Mouse (Mus musculus) forebrain, postnatal 0 days (tissue): ENCODE data around the gene Cpne9. TPM values are rescaled to one million over a fixed set of nuclear protein-coding genes. Genes with fewer than 3 reads are reported as not detected.

Experiments
- ATAC-seq: fragments of 200-750 bp; cut with Nextera tagmentation; 2 replicates; pipeline ENCODE4 v1.8.0; 2017; ENCODE audit warnings: mild to moderate bottlenecking, moderate library complexity
- DNase-seq: peaks from one replicate; pipeline ENCODE4 v3.0.0-alpha.2; 2015
- H3K27ac ChIP-seq: fragments of 300-500 bp; sonication (generic); 2 replicates; pipeline ENCODE4 v1.5.1; 2014; ENCODE audit warnings: low read depth, mild to moderate bottlenecking, antibody characterized with exemption, low read length, moderate library complexity, mixed read lengths
- H3K27me3 ChIP-seq: fragments of 300-500 bp; sonication (generic); 2 replicates; pipeline ENCODE4 v1.6.1; 2014; ENCODE audit warnings: mild to moderate bottlenecking, low read length, mixed read lengths; ENCODE audit not compliant: insufficient read depth
- H3K36me3 ChIP-seq: fragments of 300-500 bp; sonication (generic); 2 replicates; pipeline ENCODE4 v1.6.1; 2014; ENCODE audit warnings: mild to moderate bottlenecking, moderate library complexity; ENCODE audit not compliant: insufficient read depth
- H3K4me1 ChIP-seq: fragments of 300-500 bp; sonication (generic); 2 replicates; pipeline ENCODE4 v1.6.1; 2014; ENCODE audit warnings: antibody characterized with exemption; ENCODE audit not compliant: insufficient read depth
- H3K4me2 ChIP-seq: fragments of 300-500 bp; sonication (generic); 2 replicates; pipeline ENCODE4 v1.6.1; 2014; ENCODE audit warnings: low read depth, mild to moderate bottlenecking, moderate library complexity
- H3K4me3 ChIP-seq: fragments of 300-500 bp; sonication (generic); 2 replicates; pipeline ENCODE4 v1.5.1; 2014; ENCODE audit warnings: low read depth, low read length, mixed read lengths
- H3K9ac ChIP-seq: fragments of 300-500 bp; sonication (generic); 2 replicates; pipeline ENCODE4 v1.6.1; 2014; ENCODE audit warnings: mild to moderate bottlenecking
- H3K9me3 ChIP-seq: fragments of 300-500 bp; sonication (generic); 2 replicates; pipeline ENCODE4 v1.6.1; 2016; ENCODE audit warnings: low read length
- CTCF ChIP-seq: sonication (generic); IDR thresholded peaks from 2 replicates; pipeline ENCODE4 v1.5.1; 2016; ENCODE audit warnings: antibody characterized with exemption, control low read depth, low read depth
- WGBS: fragments of 180-500 bp; shearing (Covaris S2); extraction: QIAGEN DNeasy Blood & Tissue Kit; methylation state at CpG from one replicate; pipeline ENCODE4 v1.1.7; 2014; 5-methylcytosine and 5-hydroxymethylcytosine counted together
- polyA plus RNA-seq: library from polyadenylated mRNA; unstranded; fragments of >200 nt; fragmentation: Nextera tagmentation; extraction: Ambion mirVana; gene quantifications from 2 replicates; pipeline ENCODE4 v1.2.1, GENCODE M21; 2015
- total RNA-seq: library from RNA; depleted of rRNA; stranded (reverse); fragments of >200 nt; gene quantifications from 2 replicates; pipeline ENCODE4 v1.2.3, GENCODE M21; 2014; rRNA removed

Cpne9 gene
- total and polyA plus RNA-seq, 2 experiments from 2014 or later = 4.0 to 4.1 TPM

DNA sequence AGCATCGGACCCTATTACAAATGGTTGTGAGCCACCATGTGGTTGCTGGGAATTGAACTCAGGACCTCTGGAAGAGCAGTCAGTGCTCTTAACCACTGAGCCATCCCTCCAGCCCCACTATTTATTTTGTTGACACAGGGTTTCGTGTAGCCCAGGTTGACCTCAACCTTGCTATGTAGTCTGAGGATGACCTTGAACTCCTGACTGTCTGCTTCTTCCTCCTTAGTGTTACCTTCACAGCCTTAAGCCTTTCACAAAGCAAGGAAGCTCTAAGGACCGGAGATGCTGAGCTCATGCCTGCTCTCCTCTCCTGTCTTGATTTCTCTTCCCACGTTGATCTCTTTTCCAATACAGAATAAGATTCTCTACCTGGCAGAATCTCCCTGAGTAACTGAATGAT is 64.8 kb downstream of the Cpne9 start:
- Histone ChIP-seq H3K27me3 (no peaks in the 10 kb centered on the region), H3K27ac (no peak overlapping the region), H3K9ac (no peak overlapping the region), H3K4me1 (peaks cover 19% of the 10 kb centered on the region; the same call in 1 of the 2 replicates), H3K4me3 (no peak overlapping the region), H3K4me2 (no peak overlapping the region), H3K36me3 (no peaks in the 10 kb centered on the region), H3K9me3 (no peaks in the 10 kb centered on the region)
- DNase-seq (no peak), ATAC-seq (no peak)
- TF ChIP-seq CTCF = no peak
- 81% methylated on average over 4 of the region's 4 CpGs for WGBS

DNA sequence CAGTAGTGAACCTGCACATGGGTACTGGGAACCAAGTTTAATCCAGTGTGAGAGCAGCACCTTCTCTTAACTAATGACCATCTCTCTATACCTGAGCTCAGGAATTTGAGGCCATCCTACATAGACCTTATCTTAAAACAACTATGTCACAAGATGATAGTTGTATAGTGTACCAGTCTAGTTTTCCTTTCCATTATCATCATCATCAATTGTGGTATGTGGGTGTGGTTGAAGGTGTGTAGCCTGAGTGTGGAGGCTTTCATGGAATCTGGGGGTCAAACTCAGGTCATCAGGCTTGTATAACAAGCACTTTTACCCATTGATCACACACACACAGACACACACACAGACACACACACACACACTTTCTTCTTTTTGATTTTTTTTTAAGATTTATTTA is 68.4 kb downstream of the Cpne9 start:
- Histone ChIP-seq H3K36me3 (no peaks in the 10 kb centered on the region), H3K9ac (no peak overlapping the region), H3K4me3 (no peak overlapping the region), H3K9me3 (no peaks in the 10 kb centered on the region), H3K27ac (no peak overlapping the region), H3K4me2 (no peak overlapping the region), H3K4me1 (no peaks in the 10 kb centered on the region), H3K27me3 (no peaks in the 10 kb centered on the region)
- TF ChIP-seq CTCF = no peak
- ATAC-seq (no peak), DNase-seq (no peak)

DNA sequence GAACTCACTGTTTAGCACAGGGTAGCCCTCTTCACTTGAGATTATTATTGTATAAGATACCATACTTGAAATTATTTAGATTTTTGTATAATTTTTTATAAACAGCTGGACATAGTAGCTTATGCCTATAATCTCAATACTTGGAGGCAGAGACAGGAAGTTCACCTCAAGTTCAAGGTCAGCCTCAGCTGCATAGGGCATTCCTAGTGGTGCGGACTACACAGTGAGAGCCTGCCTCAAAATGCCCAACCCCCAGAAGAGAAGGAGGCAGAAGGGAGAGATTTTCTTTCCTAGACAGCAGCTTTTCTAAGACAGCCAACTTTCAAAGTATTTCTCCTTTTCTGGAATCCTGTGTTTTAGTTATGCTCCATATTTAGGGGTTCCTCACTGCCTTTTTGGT is 69.1 kb downstream of the Cpne9 start:
- no peaks in the 10 kb centered on the region for H3K27me3 ChIP-seq
- 92% methylated on average over 1 of the region's 1 CpGs for WGBS
- H3K9me3 ChIP-seq = no peaks in the 10 kb centered on the region
- H3K27ac ChIP-seq = no peak overlapping the region
- H3K4me2 ChIP-seq = no peak overlapping the region
- ATAC-seq = no peak
- no peak overlapping the region for H3K9ac ChIP-seq
- H3K4me1 ChIP-seq = no peaks in the 10 kb centered on the region
- no peak for DNase-seq
- no peak overlapping the region for H3K4me3 ChIP-seq
- no peaks in the 10 kb centered on the region for H3K36me3 ChIP-seq
- TF ChIP-seq CTCF = no peak

DNA sequence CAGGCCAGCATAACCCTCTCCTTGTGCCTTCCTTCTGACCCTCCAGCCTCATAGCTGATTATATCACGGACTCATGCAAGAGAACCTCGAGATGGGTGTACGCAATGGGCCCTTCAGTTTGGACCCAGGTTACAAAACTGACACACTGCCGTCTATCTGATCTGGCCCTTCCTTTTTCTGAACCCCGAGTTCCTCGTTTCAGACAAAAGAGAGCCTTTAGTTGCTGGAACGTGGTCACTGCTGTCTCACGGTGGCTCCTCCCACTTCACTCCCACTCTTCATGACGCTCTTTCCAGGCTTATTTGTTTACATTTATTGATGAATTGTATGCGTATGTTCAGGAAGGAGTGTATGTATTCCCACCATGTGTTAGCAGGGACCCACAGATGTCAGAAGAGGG is 69.5 kb downstream of the Cpne9 start:
- H3K4me2 ChIP-seq = no peak overlapping the region
- no peaks in the 10 kb centered on the region for H3K36me3 ChIP-seq
- DNase-seq (no peak), ATAC-seq (no peak)
- no peak overlapping the region for H3K4me3 ChIP-seq
- no peaks in the 10 kb centered on the region for H3K27me3 ChIP-seq
- H3K4me1 ChIP-seq = no peaks in the 10 kb centered on the region
- TF ChIP-seq CTCF = no peak
- H3K27ac ChIP-seq = no peak overlapping the region
- no peak overlapping the region for H3K9ac ChIP-seq
- H3K9me3 ChIP-seq = no peaks in the 10 kb centered on the region
- WGBS = 65% methylated on average over 10 of the region's 10 CpGs

DNA sequence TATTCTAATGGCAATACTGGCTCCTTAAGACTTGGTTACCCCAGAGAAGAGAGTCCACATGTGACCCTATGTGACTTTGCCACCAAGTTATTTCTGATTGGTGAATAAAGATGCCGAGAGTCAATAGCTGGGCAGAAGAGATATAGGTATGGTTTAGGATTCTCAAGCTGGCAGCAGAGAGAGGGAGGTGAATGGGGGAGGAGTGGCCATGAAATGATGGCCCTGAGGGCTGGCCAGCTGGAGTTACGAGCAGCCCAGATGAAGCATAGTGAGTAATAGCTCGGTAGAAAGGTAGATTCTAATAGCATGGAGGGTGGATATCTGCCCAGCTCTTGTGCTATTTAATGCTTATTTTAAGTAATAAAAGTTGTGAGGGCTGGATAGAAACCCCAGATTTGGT is 70.7 kb downstream of the Cpne9 start:
- no peak for ATAC-seq
- no peaks in the 10 kb centered on the region for H3K27me3 ChIP-seq
- no peaks in the 10 kb centered on the region for H3K9me3 ChIP-seq
- no peak for DNase-seq
- no peak overlapping the region for H3K4me2 ChIP-seq
- no peak overlapping the region for H3K27ac ChIP-seq
- WGBS = 89% methylated on average over 3 of the region's 3 CpGs
- no peaks in the 10 kb centered on the region for H3K4me1 ChIP-seq
- no peak for TF ChIP-seq CTCF
- no peaks in the 10 kb centered on the region for H3K36me3 ChIP-seq
- H3K4me3 ChIP-seq = no peak overlapping the region
- no peak overlapping the region for H3K9ac ChIP-seq

DNA sequence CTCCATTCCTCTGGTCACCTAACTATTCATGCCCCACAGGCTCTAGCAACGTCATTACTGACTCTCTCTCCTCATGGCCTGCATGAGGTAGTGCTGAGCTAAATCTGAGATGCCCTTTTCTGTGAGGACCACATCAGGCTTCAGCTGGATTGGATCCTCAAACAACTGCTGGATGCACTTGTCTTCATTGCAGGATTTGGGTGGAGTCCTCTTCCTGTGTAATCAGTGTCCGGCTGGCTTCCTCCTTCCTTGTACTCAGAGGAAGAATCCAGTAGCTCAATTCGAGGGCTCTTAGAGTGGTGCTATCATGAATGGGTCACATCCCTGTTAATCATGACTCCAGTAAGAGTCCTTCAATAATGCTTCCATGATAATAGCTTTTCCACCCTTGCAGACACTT is 71.6 kb downstream of the Cpne9 start:
- TF ChIP-seq CTCF = no peak
- Histone ChIP-seq H3K9ac (no peak overlapping the region), H3K4me1 (no peaks in the 10 kb centered on the region), H3K36me3 (no peaks in the 10 kb centered on the region), H3K27me3 (no peaks in the 10 kb centered on the region), H3K27ac (no peak overlapping the region), H3K9me3 (no peaks in the 10 kb centered on the region), H3K4me2 (no peak overlapping the region), H3K4me3 (no peak overlapping the region)
- ATAC-seq (no peak), DNase-seq (no peak)
- WGBS = 79% methylated on average over 3 of the region's 3 CpGs

Other genes with a start within 250 kb of the Cpne9 start
- gene Thumpd3, start 236.1 kb upstream of the Cpne9 start, total RNA-seq = 50.2 and 64.7 TPM in 2 replicates
- 47.7 and 48.7 TPM in 2 replicates for gene Thumpd3, start 236.1 kb upstream of the Cpne9 start, polyA plus RNA-seq
- gene Setd5, start 204.9 kb upstream of the Cpne9 start, total RNA-seq = 75.8 and 103 TPM in 2 replicates
- 30.8 and 48.6 TPM in 2 replicates for gene Setd5, start 204.9 kb upstream of the Cpne9 start, polyA plus RNA-seq
- gene Lhfpl4, start 86.9 kb upstream of the Cpne9 start, total RNA-seq = 49.6 and 64.1 TPM in 2 replicates
- 26.7 and 53.5 TPM in 2 replicates for gene Lhfpl4, start 86.9 kb upstream of the Cpne9 start, polyA plus RNA-seq
- gene Mtmr14, start 44.5 kb upstream of the Cpne9 start, total RNA-seq = 41.0 and 42.9 TPM in 2 replicates
- 34.1 and 35.0 TPM in 2 replicates for gene Mtmr14, start 44.5 kb upstream of the Cpne9 start, polyA plus RNA-seq
- gene Brpf1, start 24.8 kb downstream of the Cpne9 start, total RNA-seq = 27.5 and 30.7 TPM in 2 replicates
- gene Brpf1, start 24.8 kb downstream of the Cpne9 start, polyA plus RNA-seq = 9.8 and 10.9 TPM in 2 replicates
- gene Ogg1, start 44.7 kb downstream of the Cpne9 start, total RNA-seq = 11.9 and 13.5 TPM in 2 replicates
- 10.1 and 10.5 TPM in 2 replicates for gene Ogg1, start 44.7 kb downstream of the Cpne9 start, polyA plus RNA-seq
- gene Camk1, start 61.7 kb downstream of the Cpne9 start, total RNA-seq = 119 and 131 TPM in 2 replicates
- 107 and 118 TPM in 2 replicates for gene Camk1, start 61.7 kb downstream of the Cpne9 start, polyA plus RNA-seq
- gene Tada3, start 95.6 kb downstream of the Cpne9 start, total RNA-seq = 28.5 and 34.7 TPM in 2 replicates
- 69.1 and 84.4 TPM in 2 replicates for gene Tada3, start 95.6 kb downstream of the Cpne9 start, polyA plus RNA-seq
- gene Arpc4, start 95.8 kb downstream of the Cpne9 start, total RNA-seq = 219 and 226 TPM in 2 replicates
- gene Arpc4, start 95.8 kb downstream of the Cpne9 start, polyA plus RNA-seq = 564 and 565 TPM in 2 replicates
- gene Ttll3, start 107.0 kb downstream of the Cpne9 start, total RNA-seq = 12.9 and 14.0 TPM in 2 replicates
- gene Ttll3, start 107.0 kb downstream of the Cpne9 start, polyA plus RNA-seq = 4.7 and 8.9 TPM in 2 replicates
- 20.5 and 23.5 TPM in 2 replicates for gene Rpusd3, start 137.0 kb downstream of the Cpne9 start, total RNA-seq
- 16.9 and 20.4 TPM in 2 replicates for gene Rpusd3, start 137.0 kb downstream of the Cpne9 start, polyA plus RNA-seq
- not detected in 2 replicates for gene Cidec, start 153.5 kb downstream of the Cpne9 start, total RNA-seq
- not detected in 2 replicates for gene Cidec, start 153.5 kb downstream of the Cpne9 start, polyA plus RNA-seq
- 37.7 and 43.6 TPM in 2 replicates for gene Jagn1, start 160.3 kb downstream of the Cpne9 start, total RNA-seq
- gene Jagn1, start 160.3 kb downstream of the Cpne9 start, polyA plus RNA-seq = 61.3 and 81.8 TPM in 2 replicates
- gene Il17re, start 176.2 kb downstream of the Cpne9 start, total RNA-seq = not detected in 2 replicates
- 0.14 and 0.28 TPM in 2 replicates for gene Il17re, start 176.2 kb downstream of the Cpne9 start, polyA plus RNA-seq
- 3.2 and 3.8 TPM in 2 replicates for gene Il17rc, start 189.1 kb downstream of the Cpne9 start, total RNA-seq
- gene Il17rc, start 189.1 kb downstream of the Cpne9 start, polyA plus RNA-seq = 4.3 and 4.8 TPM in 2 replicates
- gene Creld1, start 201.0 kb downstream of the Cpne9 start, total RNA-seq = 34.0 and 39.5 TPM in 2 replicates
- gene Creld1, start 201.0 kb downstream of the Cpne9 start, polyA plus RNA-seq = 45.5 and 52.7 TPM in 2 replicates
- 17.1 and 18.0 TPM in 2 replicates for gene Prrt3, start 219.6 kb downstream of the Cpne9 start, total RNA-seq
- gene Prrt3, start 219.6 kb downstream of the Cpne9 start, polyA plus RNA-seq = 9.6 and 13.5 TPM in 2 replicates
- gene Emc3, start 249.3 kb downstream of the Cpne9 start, total RNA-seq = 80.4 and 91.8 TPM in 2 replicates
- 118 TPM in 2 replicates for gene Emc3, start 249.3 kb downstream of the Cpne9 start, polyA plus RNA-seq
- gene Fancd2, start 249.4 kb downstream of the Cpne9 start, total RNA-seq = 2.2 and 4.4 TPM in 2 replicates
- 1.3 and 1.6 TPM in 2 replicates for gene Fancd2, start 249.4 kb downstream of the Cpne9 start, polyA plus RNA-seq